Mouse (Mus musculus): ENCODE measurements around the gene Hist1h2ad. TPM values are rescaled to one million over a fixed set of nuclear protein-coding genes. Genes with fewer than 3 reads are reported as not detected.
"Not testable (repeated sequence)": the region's sequence is repeated elsewhere in the genome, so short reads cannot be mapped to it uniquely, and the experiment has no call there.

The Hist1h2ad gene
- polyA plus RNA-seq, 1 experiment from 2014 or later: 1.6 TPM

- Histone ChIP-seq H3K4me2 (peak overlapping the region; percentile 86), H3K27ac (peak overlapping the region; percentile 91), H3K9ac (0 out of 2 replicates have a peak overlapping the region, but pooled peaks have one; percentile 37), H3K4me3 (peak overlapping the region; percentile 52)
- H3K36me3 ChIP-seq (replicated peaks); H3K9me3 ChIP-seq; H3K27me3 ChIP-seq (replicated peaks); H3K4me1 ChIP-seq: not testable (repeated sequence)
- WGBS: 0% methylated on average over 14 of the region's 14 CpGs
- ATAC-seq (replicated peaks): peak; percentile 56
Observed at GRCm38 (mm10) chr13:23544787-23545120, 29.4 kb upstream of the Hist1h2ad start.

GRCm38 (mm10) chr13:23546694-23547093, 27.5 kb upstream of the Hist1h2ad start:
- 85% methylated on average over 5 of the region's 5 CpGs for WGBS
- Histone ChIP-seq H3K9me3 (no peaks in the 10 kb centered on the region), H3K27ac (no peak overlapping the region), H3K9ac (no peak overlapping the region), H3K4me2 (no peak overlapping the region), H3K36me3 (replicated peaks) (no peaks in the 10 kb centered on the region), H3K27me3 (replicated peaks) (no peaks in the 10 kb centered on the region), H3K4me3 (no peak overlapping the region), H3K4me1 (peaks cover 13% of the 10 kb centered on the region)
- ATAC-seq (replicated peaks): no peak

- H3K4me2 ChIP-seq: peak overlapping the region; percentile 62
- peak overlapping the region; percentile 42 for H3K4me3 ChIP-seq
- peak overlapping the region; percentile 81 for H3K27ac ChIP-seq
- H3K9ac ChIP-seq: peak overlapping the region; percentile 55
- no peak for ATAC-seq (replicated peaks)
- H3K27me3 ChIP-seq (replicated peaks): no peaks in the 10 kb centered on the region
- H3K9me3 ChIP-seq: no peaks in the 10 kb centered on the region
- peaks cover 28% of the 10 kb centered on the region for H3K4me1 ChIP-seq
- no peaks in the 10 kb centered on the region for H3K36me3 ChIP-seq (replicated peaks)
- WGBS: 9% methylated on average over 3 of the region's 3 CpGs
Observed at GRCm38 (mm10) chr13:23550761-23551145, 23.4 kb upstream of the Hist1h2ad start.

DNA sequence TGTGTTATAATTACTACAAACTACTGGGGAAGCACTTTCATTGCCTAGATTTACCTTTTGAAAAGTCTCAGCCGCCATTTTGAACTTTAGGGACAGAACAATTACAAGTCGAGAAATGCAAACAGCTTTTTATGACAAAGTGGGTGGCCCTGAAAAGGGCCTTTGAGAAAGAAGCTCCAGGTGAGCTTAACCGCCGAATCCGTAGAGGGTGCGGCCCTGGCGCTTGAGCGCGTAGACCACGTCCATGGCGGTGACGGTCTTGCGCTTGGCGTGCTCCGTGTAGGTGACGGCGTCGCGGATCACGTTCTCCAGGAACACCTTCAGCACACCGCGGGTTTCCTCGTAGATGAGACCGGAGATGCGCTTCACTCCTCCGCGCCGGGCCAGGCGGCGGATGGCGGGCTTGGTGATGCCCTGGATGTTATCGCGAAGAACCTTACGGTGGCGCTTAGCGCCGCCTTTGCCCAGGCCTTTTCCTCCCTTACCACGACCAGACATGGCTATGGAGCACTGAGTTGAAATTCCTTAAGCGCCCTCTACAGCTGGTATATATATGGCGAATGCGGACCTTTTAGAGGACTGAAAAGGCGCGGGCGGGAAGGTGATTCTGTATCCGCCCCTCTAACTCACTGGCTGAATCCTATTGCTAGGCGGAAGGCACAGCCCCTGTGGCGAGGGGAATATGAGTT, 22.9 kb upstream of the Hist1h2ad start, which contains the start of gene Hist1h4f:
Gene Hist1h4f (minus strand): TSS at position 503 of the 689 bp plus-strand sequence.
- H3K27me3 ChIP-seq (replicated peaks); H3K36me3 ChIP-seq (replicated peaks); H3K9me3 ChIP-seq: not testable (repeated sequence)
- Histone ChIP-seq H3K9ac (peak within 1 kb of the TSS; percentile 55), H3K4me2 (peak within 1 kb of the TSS; percentile 62), H3K4me1 (peaks cover 28% of the 10 kb centered on the region), H3K4me3 (peak within 1 kb of the TSS; percentile 42), H3K27ac (peak within 1 kb of the TSS; percentile 81)
- ATAC-seq (replicated peaks): peak; percentile 91
- WGBS: under 1% methylated on average over 47 of the region's 47 CpGs

GRCm38 (mm10) chr13:23551931-23552914, 22.0 kb upstream of the Hist1h2ad start:
- 51% methylated on average over 8 of the region's 8 CpGs for WGBS

DNA sequence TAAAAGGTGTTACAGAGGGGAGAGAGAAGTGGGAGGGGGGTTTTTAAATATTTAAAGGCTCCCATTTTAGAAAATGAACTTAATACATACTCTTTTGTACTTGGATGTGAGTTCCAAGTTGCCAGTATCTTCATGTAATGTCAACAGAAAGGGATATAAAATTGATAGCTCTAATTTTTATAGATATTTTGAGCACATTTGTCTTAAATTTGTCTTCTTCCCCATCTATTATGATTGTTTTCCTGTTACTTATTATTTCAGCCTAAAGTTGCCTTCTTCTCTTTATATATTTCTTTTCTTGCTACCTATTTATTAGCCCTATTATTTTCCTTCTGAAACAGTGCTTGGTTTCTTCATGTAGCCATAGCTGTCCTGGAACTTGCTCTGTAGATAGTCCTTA, 21.2 kb upstream of the Hist1h2ad start, which contains the start of gene Hist1h1d:
Gene Hist1h1d (plus strand): TSS at position 301 of the 400 bp plus-strand sequence.
- ATAC-seq (replicated peaks): no peak
- Histone ChIP-seq H3K9ac (no peak within 1 kb of the TSS), H3K4me1 (peaks cover 34% of the 10 kb centered on the region), H3K27me3 (replicated peaks) (no peaks in the 10 kb centered on the region), H3K4me3 (no peak within 1 kb of the TSS), H3K27ac (peak within 1 kb of the TSS; percentile 85; the same call in 1 of the 2 replicates), H3K9me3 (no peaks in the 10 kb centered on the region), H3K36me3 (replicated peaks) (no peaks in the 10 kb centered on the region), H3K4me2 (peak within 1 kb of the TSS; percentile 99; the same call in 1 of the 2 replicates)

More at GRCm38 (mm10) chr13:23551931-23552914, 22.0 kb upstream of the Hist1h2ad start:
- Histone ChIP-seq H3K9me3 (no peaks in the 10 kb centered on the region), H3K4me1 (peaks cover 34% of the 10 kb centered on the region), H3K4me2 (peak overlapping the region; percentile 62), H3K27ac (peak overlapping the region; percentile 81), H3K36me3 (replicated peaks) (no peaks in the 10 kb centered on the region), H3K9ac (no peak overlapping the region), H3K4me3 (peak overlapping the region; percentile 42), H3K27me3 (replicated peaks) (no peaks in the 10 kb centered on the region)
- ATAC-seq (replicated peaks): no peak

DNA sequence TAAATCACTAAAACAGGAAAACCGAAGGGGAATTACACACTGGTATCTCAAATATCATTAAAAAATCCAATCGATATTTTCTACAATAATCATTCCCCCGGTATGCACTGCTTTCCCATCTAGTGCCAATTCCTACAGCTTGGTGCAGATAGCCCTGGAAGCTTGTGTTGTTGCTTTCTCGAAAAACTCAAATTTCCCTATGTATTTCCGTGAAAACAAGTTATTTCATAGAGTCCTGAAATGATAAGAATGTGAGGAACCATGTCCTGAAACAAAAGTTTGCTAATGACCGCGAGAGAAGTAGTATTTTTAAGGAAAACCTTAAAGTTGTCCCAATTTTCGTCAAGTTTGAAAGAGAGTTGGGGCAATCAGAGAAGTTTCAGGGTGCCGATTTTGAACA, 19.8 kb upstream of the Hist1h2ad start:
- Histone ChIP-seq H3K27ac (peak overlapping the region; percentile 85), H3K4me2 (peak overlapping the region; percentile 99), H3K4me3 (peak overlapping the region; percentile 51), H3K9me3 (no peaks in the 10 kb centered on the region), H3K27me3 (replicated peaks) (no peaks in the 10 kb centered on the region), H3K9ac (peak overlapping the region; percentile 53; the same call in 1 of the 2 replicates), H3K36me3 (replicated peaks) (no peaks in the 10 kb centered on the region), H3K4me1 (peaks cover 34% of the 10 kb centered on the region)
- 25% methylated on average over 9 of the region's 9 CpGs for WGBS
- ATAC-seq (replicated peaks): no peak

- peak; percentile 72 for ATAC-seq (replicated peaks)
Observed at GRCm38 (mm10) chr13:23554925-23555838, 19.0 kb upstream of the Hist1h2ad start.

DNA sequence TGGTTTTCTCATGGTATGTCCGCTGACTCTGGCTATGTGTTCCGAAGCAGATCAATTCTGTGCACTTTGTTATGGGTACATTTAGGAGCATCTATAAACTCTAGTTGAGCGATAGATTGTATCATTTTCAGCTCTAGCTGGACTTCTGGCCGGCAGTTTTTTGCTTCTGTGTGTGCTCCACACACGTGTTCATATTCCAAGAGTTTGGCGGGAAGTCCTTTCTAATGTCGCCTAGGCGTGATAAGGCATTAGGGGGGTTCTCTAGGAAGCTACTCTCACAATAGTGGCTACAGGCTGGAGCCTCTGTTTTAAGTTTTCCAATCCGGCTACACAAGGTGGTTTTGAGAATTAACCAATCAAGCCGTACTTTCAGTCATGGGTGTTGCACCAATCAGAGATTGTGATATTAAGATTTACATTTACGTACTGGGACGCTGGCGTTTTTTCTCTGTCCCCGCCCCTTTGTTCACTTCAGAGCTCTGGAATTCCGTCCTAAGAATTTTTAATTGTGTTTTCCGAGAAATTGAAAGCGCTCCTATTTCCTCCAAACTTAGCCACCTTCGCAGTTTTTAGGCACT, 18.3 kb upstream of the Hist1h2ad start:
- H3K9me3 ChIP-seq: no peaks in the 10 kb centered on the region
- H3K9ac ChIP-seq: peak overlapping the region; percentile 53
- no peaks in the 10 kb centered on the region for H3K36me3 ChIP-seq (replicated peaks)
- WGBS: under 1% methylated on average over 18 of the region's 18 CpGs
- peak overlapping the region; percentile 85 for H3K27ac ChIP-seq
- H3K4me2 ChIP-seq: peak overlapping the region; percentile 99
- peak; percentile 84 for ATAC-seq (replicated peaks)
- no peaks in the 10 kb centered on the region for H3K27me3 ChIP-seq (replicated peaks)
- H3K4me1 ChIP-seq: peaks cover 32% of the 10 kb centered on the region
- H3K4me3 ChIP-seq: peak overlapping the region; percentile 51

More at GRCm38 (mm10) chr13:23554925-23555838, 19.0 kb upstream of the Hist1h2ad start:
- Histone ChIP-seq H3K9ac (peak overlapping the region; percentile 53), H3K27ac (peak overlapping the region; percentile 85), H3K9me3 (no peaks in the 10 kb centered on the region), H3K27me3 (replicated peaks) (no peaks in the 10 kb centered on the region), H3K36me3 (replicated peaks) (no peaks in the 10 kb centered on the region), H3K4me2 (peak overlapping the region; percentile 99), H3K4me1 (peaks cover 34% of the 10 kb centered on the region), H3K4me3 (peak overlapping the region; percentile 51)
- under 1% methylated on average over 54 of the region's 54 CpGs for WGBS

- Histone ChIP-seq H3K4me2 (peak overlapping the region; percentile 99; the same call in 1 of the 2 replicates), H3K9ac (no peak overlapping the region), H3K4me3 (no peak overlapping the region), H3K27ac (no peak overlapping the region), H3K9me3 (no peaks in the 10 kb centered on the region), H3K27me3 (replicated peaks) (no peaks in the 10 kb centered on the region), H3K36me3 (replicated peaks) (no peaks in the 10 kb centered on the region), H3K4me1 (peaks cover 27% of the 10 kb centered on the region)
- ATAC-seq (replicated peaks): no peak
- WGBS: 60% methylated on average over 3 of the region's 3 CpGs
Observed at GRCm38 (mm10) chr13:23556906-23557305, 17.3 kb upstream of the Hist1h2ad start.

DNA sequence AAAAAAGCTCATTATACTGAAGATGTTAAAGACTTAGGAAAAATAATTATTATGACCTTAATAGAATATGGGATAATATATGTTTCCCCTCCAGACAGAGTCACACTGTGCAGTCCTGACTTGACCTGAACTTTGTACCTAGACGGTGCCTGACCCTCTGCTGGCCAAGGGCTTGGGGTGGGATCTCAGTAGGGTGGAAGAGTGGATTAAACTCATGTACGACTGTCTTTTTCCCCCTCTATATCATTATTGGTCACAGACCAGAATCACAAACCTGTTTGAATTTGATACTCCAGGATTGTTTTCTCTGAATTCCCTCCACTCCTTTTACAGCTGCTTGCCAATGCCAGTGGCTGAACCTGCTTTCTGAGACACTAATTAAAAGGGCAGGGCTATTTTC, 13.5 kb upstream of the Hist1h2ad start:
- H3K9ac ChIP-seq; H3K36me3 ChIP-seq (replicated peaks); ATAC-seq (replicated peaks); H3K4me2 ChIP-seq; H3K27ac ChIP-seq; H3K9me3 ChIP-seq; H3K27me3 ChIP-seq (replicated peaks); H3K4me3 ChIP-seq: not testable (repeated sequence)
- H3K4me1 ChIP-seq: peaks cover 15% of the 10 kb centered on the region
- WGBS: 17% methylated on average over 2 of the region's 2 CpGs

Measured in midbrain, embryonic 15.5 days (tissue).